Mouse (Mus musculus) layer of hippocampus, adult 9-11 months (tissue): ENCODE data around the gene Lgals9.
A peak's percentile ranks its signal among the peaks of the same experiment; 100 is the strongest.
"Not testable (repeated sequence)": the region's sequence is repeated elsewhere in the genome, so short reads cannot be mapped to it uniquely, and the experiment has no call there.

Experiments used
- DNase-seq: peaks from one replicate; pipeline ENCODE4 v3.0.0; 2022

The Lgals9 gene

DNA sequence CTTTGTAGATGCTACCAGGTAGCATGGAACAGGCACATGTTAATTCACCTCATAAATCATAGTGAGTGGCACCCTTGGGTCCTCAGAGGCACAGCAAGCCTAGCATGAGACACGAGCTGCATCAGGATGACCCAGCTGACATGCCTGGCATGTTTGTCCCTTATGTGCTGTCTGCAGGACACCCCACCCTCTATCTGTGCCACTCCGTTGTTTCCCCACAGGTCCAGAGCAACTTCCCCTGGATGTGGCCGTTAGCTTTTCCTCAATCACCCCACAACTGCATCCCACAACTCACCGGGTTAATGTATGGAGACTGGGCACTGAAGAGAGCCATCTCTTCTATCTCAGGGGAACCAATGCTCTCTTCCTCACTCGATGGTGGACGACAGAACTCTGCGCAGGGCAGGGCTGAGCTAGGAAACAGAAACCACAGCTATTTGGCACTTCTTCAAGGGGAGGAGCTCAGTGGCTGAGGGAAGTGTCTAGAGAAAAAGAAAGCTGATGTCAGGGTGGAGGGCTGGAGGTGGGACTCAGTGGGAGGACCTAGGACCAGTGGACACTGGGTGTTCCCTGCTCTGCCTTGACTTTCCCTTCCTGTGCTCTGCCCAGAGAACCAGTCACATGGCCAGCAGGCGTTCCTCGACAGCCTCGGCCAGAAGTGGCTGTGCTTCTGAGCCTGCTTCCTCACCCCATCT is at the start of gene Lgals9:
Gene Lgals9, minus strand, starts transcription at position 464 of the 695 bp plus-strand sequence.
- DNase-seq = peak; percentile 65

DNA sequence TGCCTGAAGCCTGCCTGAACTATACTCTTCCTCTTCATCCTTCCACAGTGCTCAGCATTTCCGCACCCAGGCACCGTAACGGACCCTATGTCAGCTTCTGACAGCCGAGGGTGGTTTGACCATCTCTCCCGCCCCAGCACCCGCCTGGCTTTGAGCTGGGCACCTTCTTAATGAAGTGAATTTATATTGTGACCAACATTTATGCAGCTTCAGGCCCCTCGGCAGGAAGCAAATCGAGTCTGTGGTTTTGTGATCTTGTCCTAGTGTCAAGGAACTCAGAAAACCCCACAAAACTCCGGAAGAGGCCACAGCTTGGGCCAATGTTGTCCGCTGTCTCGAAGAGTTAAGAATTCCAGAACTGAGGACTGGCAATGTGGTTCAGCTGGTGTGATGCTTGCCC is 48.9 kb upstream of the Lgals9 start:
- DNase-seq = no peak

DNA sequence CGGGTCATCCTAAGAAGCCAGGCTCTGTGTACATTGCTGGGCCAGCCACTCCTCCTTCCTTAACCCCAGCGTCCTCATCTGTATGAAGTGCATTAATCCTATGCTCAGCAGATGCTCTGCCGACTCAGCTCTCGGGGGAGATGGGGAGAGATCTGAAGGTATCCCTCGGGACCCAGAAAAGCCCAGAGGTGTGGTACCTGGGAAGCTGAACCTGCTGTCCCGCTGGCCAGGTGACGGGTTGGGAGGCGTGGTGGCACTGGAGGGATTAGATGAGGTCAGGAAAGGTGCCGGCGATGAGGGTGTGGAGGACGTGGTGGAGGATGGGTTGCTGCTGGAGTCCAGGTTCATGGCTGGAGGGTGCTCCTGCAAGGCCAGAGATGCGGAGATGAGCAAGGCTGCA is 48.3 kb upstream of the Lgals9 start:
- DNase-seq = no peak

DNA sequence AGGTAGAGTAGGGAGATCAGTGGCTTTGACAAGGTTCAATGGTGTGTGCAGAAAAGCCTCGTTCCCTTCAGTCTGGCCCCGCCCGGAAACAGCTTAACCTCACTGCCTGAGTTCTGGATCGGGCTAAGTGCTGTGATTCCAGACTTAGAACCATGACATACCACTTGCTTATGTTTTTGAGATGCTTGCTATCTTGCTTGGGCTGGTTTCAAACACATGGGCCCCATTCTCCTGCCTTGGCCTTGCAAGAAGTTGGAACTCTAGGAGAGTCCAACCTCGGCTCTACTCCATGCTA is 46.7 kb upstream of the Lgals9 start:
- DNase-seq = no peak

DNA sequence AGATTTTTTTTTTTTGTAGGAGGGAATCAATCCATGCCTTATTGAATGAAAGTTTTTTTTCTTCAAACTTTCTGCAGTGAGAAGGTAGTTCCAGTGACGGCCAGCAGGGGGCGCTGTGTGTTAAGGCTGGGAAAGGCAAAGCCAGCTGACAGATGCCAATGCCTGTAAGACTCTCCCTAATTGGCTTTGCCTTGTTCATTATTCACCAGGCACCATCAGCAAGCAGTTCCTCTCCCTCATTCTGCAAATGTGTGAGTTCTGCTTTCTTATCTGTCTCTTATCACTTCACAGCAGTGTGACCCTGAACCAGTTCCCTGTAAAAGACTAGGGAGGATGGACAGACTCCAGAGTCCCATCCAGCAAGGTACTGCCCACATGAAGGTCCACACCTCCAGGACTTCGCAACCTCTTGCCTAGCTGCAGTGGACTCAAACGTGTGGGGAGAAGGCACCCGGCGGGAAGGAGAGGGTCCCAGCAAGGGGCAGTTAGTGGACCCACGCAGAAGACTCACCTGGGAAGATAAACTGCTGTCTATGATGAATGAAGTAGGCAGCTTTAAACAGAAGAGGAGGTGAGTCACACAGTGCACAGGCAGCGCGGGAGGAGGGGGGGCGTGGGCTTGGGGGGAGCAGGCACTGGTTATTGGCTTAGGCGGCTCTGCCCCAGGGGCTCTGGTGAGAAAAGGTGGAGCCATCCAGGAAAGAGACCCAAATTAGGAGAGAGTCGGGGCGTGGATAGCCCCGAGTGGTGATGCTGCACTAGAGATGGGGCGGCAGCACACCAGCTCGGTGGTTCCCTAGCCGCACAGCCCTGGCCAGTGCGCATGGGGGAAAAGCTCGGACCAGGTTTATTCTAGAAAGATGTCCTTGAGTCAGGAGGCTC is 46.1 kb upstream of the Lgals9 start:
- peak; percentile 75 for DNase-seq

DNA sequence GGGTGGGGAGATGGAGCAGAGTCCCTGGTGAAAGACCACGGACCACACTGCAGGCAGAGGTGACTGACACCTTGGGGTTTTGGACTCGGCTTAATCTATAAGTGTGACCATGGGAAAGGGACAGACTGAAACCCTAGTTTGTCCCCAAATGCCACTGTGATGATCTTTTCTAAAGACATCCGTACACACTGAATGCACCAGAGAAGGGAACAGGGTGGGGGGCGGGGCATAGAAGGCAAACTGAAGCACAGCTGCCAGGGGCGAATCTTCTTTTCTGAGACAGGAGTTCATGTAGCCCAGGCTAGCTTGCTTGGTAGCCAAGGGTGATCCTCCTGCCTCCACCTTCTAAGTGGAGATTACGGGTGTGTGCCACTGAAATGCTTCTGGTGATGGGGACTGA is 39.0 kb upstream of the Lgals9 start:
- DNase-seq = no peak

DNA sequence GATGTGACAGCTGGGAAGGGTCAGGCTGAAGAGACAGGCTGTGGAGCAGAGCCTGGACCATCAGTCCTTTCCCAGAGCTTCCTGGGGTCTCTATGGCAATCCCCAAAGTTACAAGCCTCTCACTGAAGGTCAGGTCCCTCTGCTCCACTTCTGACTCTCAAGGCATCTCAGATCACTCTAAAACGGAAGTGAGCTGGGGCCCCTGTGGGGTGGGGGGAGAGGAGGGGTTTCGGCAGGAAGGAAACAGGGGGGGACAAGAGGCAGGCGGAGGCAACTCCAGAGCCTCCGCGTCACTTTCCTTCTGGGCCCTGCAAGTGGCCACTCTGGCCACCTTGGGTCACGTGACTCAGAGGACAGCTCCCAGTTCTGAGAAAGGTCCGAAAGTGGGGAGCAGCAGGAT is 38.6 kb upstream of the Lgals9 start:
- no peak for DNase-seq

DNA sequence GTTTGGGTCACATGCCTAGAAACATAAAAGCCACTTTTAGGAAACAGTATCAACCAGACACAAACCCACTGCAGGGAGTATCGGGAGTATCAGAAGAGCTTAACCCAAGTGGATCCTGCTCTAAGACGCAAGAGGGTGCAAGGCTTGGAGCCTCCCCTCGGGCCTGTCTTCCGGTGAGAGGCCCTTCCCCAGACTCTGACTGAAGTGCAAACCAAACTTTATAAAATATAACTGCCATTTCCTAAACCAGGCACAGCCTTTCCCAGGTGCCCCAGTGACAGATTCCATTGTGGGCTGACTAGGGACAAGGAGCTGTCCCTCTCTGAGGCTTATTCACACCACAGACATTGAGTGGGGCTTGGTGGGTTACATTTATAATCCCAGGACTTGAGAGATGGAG is 38.1 kb upstream of the Lgals9 start:
- DNase-seq = no peak

DNA sequence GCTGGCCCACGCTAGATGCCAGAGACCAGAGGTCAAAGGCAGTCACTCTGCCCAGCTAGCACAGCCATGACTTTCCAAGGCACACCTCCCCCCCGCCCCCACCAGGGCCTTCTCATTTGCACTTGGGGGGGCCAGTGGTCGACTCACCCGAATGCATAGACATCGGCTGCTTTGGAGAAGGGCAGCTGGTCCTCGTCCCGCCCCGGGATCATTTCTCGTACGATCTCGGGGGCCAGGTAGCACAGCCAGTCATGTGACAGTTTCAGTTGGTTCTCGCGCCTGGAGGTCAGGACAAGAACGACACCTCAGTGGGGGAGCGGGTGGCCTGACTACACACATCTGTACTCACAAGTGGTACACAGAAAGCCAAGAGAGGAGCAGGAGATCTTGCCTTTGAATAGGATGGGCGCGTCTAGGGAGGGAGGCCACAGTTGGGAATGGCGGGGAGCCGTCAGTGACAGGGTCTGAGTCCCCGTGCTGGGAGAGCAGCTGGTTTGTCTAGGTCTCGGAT is 35.8 kb upstream of the Lgals9 start:
- no peak for DNase-seq

DNA sequence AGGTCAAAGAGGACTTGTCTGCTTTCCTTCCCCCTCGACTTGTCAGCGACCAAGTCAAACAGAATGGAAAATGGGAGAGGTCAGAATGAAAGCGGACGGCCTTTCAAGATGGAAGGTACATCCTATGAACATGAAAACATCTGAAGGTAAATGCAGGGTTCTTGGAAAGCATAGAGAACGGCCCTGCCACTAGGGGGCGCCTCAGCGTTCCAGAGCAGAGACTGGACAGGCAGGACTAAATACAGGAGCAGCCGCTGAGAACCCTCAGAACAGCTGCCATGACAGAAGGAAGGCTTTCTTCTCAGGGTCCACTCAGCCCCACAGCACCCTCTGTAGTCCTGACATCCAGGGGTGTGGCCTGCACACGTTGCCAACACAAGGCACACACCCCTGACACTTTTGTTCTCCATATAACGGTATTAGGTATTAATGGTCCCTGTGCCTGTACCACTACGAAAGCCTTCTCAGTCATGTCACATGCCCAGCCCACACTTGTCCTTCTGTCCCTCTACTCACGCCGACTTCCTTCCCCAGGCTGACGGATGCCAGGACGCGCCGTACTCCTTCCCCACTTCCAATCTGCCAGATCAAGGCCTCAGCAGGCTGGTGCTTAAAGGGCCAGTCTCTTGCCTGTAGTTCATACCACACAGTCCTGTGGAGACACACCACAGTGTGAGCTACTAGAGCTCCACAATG is 35.2 kb upstream of the Lgals9 start:
- peak; percentile 52 for DNase-seq

DNA sequence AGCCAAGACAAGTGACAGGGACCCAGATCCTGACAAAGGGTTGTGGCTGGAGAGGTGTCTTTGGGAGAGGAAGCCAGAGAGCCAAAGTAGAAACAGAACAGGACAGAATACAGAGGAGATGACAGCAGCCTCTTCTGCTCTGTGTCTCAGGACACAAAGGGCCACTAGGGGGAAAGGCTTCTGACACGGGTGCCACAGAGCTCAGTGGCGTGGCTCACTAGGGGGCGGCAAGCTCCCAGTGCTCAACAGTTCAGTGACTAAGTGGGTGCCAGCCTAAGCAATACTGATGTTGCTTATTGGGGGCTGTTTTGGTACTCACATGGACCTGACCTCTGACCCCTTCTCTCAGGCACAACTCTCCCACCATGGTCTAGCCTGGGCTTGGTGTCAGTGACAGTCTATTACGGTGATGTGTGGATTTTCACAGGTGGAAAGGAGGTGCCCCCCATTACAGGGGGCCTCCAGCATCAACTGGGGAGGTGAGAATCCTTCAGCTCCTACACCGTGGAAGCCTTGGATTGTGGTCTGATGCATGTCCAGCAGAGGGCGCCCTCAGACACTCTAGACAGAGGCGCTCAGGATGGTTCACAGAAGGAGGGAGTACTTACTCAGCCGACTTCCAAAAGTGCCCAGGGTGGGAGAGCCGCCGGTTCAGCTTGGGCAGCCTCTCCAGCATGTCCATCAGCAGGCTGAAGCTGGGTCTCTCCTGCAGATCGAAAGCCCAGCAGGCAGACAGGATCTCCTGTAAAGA is 34.4 kb upstream of the Lgals9 start:
- DNase-seq = no peak

DNA sequence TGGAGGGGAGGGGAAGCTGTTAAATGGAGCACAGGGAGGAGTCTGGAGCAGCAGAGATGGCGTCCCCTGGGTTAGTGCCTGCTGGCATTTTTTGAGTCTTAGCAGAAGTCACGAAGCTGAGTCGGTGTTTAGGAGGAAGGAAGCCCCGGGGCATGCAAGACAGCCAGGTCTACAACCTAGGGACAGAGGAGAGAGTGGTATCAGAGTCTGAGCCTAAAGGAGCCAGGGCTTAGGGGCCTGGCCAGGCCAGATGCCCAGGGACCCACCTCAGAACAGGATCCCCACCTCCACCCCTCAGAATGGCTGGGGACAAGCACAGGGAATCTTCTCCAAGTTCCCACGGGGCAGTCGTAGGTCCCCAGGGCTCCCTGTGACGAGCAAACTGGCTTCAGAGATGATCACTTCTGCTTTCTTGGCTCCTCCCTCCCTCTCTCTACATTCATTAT is 32.4 kb upstream of the Lgals9 start:
- DNase-seq = no peak

DNA sequence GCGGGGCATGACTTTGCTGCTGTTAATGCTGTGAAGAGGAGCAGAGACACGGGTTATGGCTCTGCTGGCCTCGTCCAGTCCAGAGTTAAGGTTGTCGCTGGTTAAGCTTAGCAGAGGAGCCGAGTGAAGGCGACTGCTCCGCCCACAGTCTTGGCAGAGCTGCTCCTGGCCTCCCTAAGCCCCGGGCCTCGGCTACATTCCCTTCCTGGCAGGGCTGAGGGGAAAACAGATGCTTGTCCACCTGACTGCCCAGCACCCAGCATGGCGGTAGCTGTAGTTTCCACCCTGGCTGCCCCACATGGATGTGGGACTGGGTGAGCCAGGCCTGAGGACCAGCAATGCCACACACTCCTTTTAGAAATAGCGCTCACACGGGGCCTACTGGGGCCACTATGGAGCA is 31.5 kb upstream of the Lgals9 start:
- peak; percentile 1 for DNase-seq

DNA sequence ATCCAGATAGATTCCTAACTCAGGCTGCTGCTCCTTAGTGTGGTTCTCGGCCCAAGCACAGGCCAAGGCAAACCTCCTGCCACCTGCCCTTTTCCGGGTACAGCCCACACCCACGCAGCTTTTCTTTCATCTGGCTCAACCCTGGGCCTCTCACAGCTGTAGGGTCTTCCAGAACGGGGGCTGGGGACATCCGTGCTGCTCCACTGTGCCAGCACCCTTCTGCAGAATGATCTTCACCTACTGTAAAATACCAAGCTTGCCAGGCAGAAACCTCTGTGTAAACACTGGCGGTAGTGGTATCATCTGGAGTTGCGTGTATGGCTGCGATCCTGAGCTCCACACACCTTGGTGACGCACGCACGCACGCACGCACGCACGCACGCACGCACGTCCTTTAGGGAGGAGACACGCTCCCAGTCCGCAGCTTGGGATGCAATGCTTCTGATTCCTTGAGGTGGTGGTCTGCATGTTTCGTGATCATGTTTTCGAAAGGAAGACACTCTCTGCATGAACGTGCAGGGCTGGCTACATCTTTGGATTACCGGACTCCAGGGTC is 31.0 kb upstream of the Lgals9 start:
- DNase-seq = peak; percentile 1

DNA sequence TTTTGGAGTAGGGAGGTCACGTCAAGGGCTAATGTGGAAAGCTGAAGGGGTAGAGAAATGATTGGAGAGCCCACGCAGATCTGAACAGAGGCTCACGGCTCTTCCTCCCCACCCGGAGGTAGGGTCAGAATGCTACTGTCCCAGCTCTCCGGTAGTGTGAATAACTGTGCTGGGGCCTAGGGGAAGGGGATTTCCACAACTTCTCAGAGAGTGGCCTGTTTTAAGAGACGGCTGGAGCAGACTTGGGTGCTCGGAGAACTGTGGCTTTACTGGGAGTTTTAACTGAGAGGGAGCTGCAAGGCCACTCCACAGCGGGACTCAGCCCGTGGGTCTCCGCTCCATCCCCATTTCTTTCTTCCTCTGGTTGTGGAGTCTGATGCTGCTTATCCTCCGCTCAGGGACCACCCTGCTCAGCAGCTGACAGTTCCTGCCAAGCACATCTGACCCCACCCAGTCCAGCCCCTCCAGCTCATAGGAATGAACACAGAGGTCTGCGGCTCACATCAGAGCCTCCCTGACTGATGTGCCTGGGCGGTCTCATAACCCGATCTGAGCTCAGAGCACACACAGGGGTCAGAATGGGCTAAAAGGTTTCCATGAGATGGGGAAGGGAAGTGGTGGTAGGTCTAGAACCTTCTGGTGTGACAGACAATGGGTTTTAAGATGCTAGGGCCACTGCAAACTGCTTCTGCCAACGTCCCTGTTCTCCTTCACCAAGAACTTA is 30.0 kb upstream of the Lgals9 start:
- peak; percentile 1 for DNase-seq

DNA sequence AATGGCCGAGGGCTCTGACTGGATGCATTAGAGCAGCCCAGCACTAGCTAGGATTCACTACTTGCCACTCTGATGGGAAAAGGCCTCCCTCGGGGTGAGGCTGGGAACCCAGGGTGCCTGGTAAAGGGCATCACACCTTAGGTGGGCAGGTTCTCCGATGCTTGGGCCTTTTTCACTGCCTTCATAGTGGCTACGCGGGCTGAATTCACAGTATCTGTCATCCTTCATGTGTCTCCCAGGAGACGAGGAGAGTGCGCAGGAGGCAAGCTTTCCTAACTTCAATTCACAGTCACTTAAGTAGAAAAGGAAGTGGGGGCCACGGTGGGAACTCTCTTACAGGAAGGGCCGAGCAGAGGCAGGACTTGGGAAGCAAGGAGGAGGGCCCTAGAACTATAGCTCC is 29.1 kb upstream of the Lgals9 start:
- no peak for DNase-seq

DNA sequence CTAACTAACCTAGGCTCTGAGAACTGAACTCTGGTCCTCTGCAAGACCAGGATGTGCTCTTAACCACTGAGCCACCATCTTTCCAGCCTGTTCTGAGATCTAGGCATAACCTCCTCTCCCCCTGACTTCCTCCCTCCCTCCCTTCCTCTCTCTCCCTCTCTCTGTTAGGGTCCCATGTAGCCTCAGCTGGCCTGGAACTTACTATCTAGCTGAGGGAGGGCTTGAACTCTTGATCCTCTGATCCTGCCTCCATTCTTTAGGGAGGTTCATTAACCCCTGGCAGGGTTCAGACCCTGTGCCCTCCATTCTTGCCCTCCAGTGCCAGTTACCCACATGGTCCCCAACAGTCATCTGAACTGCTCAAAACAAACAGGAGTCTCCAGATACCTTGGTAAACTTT is 28.3 kb upstream of the Lgals9 start:
- no peak for DNase-seq

DNA sequence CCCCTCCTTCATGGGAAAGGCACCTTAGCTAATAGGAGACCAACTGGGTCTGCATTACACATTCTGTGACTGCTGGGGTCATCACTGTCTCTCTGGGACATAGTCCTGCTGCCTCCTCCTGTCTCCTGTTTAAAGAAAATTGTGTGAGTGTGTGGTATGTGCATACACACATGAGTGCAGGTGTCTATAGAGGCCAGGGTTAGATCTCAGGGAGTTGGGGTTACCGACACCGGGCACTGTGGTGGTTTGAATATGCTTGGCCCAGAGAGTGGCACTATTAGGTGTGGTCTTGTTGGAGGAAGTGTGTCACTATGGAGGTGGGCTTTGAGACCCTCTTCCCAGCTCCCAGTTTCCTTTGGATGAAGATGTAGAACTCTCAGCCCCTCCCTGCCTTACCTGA is 27.8 kb upstream of the Lgals9 start:
- no peak for DNase-seq

DNA sequence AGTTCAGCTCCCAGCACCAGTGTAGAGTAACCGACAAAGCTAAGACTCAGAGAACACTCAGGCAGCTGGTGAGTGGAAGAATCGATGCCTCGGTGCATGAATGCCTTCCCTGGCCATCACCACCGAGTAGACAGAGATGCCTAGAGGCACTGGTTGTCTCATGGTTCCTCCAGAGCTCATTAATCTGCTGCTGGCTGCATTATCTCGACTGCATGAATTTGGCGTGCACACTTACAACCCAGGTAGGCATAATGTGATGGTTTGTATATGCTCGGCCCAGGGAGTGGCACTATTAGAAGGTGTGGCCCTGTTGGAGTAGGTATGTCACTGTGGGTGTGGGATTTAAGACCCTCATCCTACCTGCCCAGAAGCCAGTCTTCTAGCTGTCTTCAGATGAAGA is 24.1 kb upstream of the Lgals9 start:
- no peak for DNase-seq

DNA sequence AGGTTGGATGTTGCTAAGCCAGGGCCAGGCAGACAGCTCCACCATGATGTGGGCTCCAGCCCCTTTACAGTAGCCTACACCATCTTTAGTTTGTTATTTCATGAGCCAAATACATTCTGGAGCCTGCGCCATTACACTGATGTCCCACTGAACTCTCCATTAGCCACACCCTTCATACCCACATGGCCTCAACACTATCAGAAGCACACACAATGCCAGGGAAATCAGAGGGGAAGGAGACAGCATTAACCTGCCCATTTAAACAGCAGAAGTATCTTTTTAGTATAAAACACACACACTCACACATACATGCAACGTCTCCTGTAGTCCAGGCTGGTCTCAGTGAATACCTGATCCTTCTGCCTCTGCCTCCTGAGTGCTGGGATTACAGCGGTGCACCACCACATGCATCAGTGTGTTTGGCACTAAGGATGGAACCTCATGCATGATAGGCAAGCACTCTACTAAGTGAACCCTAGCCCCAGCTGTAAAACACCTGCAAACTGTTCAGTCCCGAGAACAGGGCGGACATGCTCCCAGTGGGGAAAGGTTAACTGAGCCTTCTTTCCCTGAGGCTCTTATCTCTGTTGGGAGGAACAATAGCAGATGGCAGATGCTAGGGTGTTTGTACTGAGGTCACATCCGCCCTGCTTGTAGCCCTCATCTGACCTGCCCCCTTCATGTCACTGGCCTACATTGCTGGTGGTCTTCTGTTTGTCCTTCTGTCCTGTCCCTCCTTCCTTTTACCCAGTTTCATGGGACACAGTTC is 23.4 kb upstream of the Lgals9 start:
- no peak for DNase-seq

DNA sequence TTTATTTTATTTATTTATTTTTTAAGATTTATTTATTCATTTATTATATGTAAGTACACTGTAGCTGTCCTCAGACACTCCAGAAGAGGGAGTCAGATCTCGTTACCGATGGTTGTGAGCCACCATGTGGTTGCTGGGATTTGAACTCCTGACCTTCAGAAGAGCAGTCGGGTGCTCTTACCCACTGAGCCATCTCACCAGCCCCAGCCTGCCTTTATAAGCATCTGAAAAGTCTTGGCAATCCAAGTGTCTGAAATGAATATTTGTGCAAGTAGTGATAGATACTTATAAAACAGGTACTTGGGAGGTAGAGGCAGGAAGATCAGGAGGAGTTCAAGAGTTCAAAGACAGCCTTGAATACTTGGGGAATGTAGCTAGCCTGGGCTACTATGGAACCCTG is 22.6 kb upstream of the Lgals9 start:
- not testable (repeated sequence) for DNase-seq
